ENCODE assay signal across 10 mouse cellular contexts in genomic region chr4:31455466-31455865, GRCm38 (mm10).
A peak's percentile ranks its signal among the peaks of the same experiment; 100 is the strongest.
DNase-seq lines count a peak whose midpoint lies in the region; ATAC-seq and TF ChIP-seq lines count a peak whose summit lies in the region.
"Had no signal": no experiment of that assay in that cellular context is flagged by ENCODE, and none has a peak within 500 bp of the region (broad histone marks: within the 10 kb centered on the region; RNA-seq: fewer than 3 reads in every experiment).

No protein-coding gene starts in this region.

- H3K9me3 ChIP-seq in heart, embryonic 12.5 days (replicated peaks) = no peaks in the 10 kb centered on the region
- H3K9me3 ChIP-seq: liver, embryonic 13.5 days had no signal

- no peak overlapping the region for H3K27ac ChIP-seq in kidney, adult 2 months (ENCODE audit: insufficient read depth, low read depth, low read length)
- peak overlapping the region; percentile 63 for H3K27ac ChIP-seq in heart, embryonic 12.5 days (ENCODE audit: poor library complexity, severe bottlenecking)
- H3K27ac ChIP-seq: liver, embryonic 13.5 days had no signal

- WGBS in kidney, adult 2 months = 60% methylated on average over 4 of the region's 4 CpGs
- WGBS in heart, embryonic 12.5 days = 21% methylated on average over 4 of the region's 4 CpGs

- intact Hi-C loops in left cerebral cortex, postnatal 10 days (cut with DNase I) = no loop called here

- no peak for TF ChIP-seq CTCF in kidney, adult 2 months (conservative IDR thresholded peaks at IDR 0.05; ENCODE audit: insufficient read depth, insufficient read length, low read depth, low read length)

- ATAC-seq in heart, embryonic 12.5 days (ENCODE audit: insufficient number of reproducible peaks, low FRiP score) = 0 out of 2 replicates have a peak, but pooled peaks have one; percentile 55

- TF ChIP-seq POLR2A in kidney, adult 2 months (IDR thresholded peaks at IDR 0.05; ENCODE audit: low read depth, low read length) = no peak

- no peaks in the 10 kb centered on the region for H3K36me3 ChIP-seq in kidney, adult 2 months (ENCODE audit: control insufficient read depth, insufficient read depth, low read length)
- H3K36me3 ChIP-seq in heart, embryonic 12.5 days = no peaks in the 10 kb centered on the region
- H3K36me3 ChIP-seq: liver, embryonic 13.5 days had no signal

- DNase-seq in kidney, adult 2 months = peak; percentile 14
- DNase-seq in kidney, adult 8-10 months = no peak
- DNase-seq in Muller cell, postnatal 12 days (ENCODE audit: inconsistent ontology term) = peak; percentile 12
- peak; percentile 4 for DNase-seq in lung, postnatal 25 days (ENCODE audit: low spot score)
- DNase-seq in adrenal gland, adult 8-10 months = no peak
- DNase-seq in left cerebral cortex, postnatal 10 days (ENCODE audit: extremely low spot score in 1 of 2, low spot score in 2 of 2) = no peak
- no peak for DNase-seq in layer of hippocampus, adult 8-10 months (ENCODE audit: low spot score in 2 of 2)
- DNase-seq: cerebellum, postnatal 10 days; liver, embryonic 13.5 days had no signal

- H3K9ac ChIP-seq in heart, embryonic 12.5 days = no peak overlapping the region
- H3K9ac ChIP-seq: liver, embryonic 13.5 days had no signal

- no peaks in the 10 kb centered on the region for H3K4me1 ChIP-seq in kidney, adult 2 months (ENCODE audit: control insufficient read depth, insufficient read depth, low read length)
- H3K4me1 ChIP-seq in heart, embryonic 12.5 days (replicated peaks) = peaks cover 13% of the 10 kb centered on the region
- H3K4me1 ChIP-seq: liver, embryonic 13.5 days had no signal

- no peak overlapping the region for H3K4me3 ChIP-seq in kidney, adult 2 months (ENCODE audit: insufficient read depth, low read depth, low read length)
- H3K4me3 ChIP-seq in heart, embryonic 12.5 days = 0 out of 2 replicates have a peak overlapping the region, but pooled peaks have one; percentile 5
- H3K4me3 ChIP-seq: liver, embryonic 13.5 days had no signal

- peak overlapping the region; percentile 44 for H3K4me2 ChIP-seq in heart, embryonic 12.5 days
- H3K4me2 ChIP-seq: liver, embryonic 13.5 days had no signal

- H3K27me3 ChIP-seq in kidney, adult 2 months (replicated peaks; ENCODE audit: control insufficient read depth, insufficient read depth, low read length) = 0 out of 2 replicates have a peak, but pooled peaks cover 2% of the 10 kb centered on the region
- H3K27me3 ChIP-seq in heart, embryonic 12.5 days (replicated peaks) = no peaks in the 10 kb centered on the region
- H3K27me3 ChIP-seq: liver, embryonic 13.5 days had no signal

Comparison
In these comparisons a context has a peak if more than half of its experiments do, and no peak if none do; other contexts are left out.
1. DNase-seq: peak in kidney, adult 2 months (single experiment), Muller cell, postnatal 12 days (single experiment) and lung, postnatal 25 days (single experiment); none in kidney, adult 8-10 months (0 of 2), adrenal gland, adult 8-10 months (single experiment), left cerebral cortex, postnatal 10 days (0 of 2) and layer of hippocampus, adult 8-10 months (0 of 2).